Mouse (Mus musculus) liver, embryonic 14.5 days (tissue): ENCODE results near the gene Qdpr. TPM values are rescaled to one million over a fixed set of nuclear protein-coding genes. Genes with fewer than 3 reads are reported as not detected.
"Not testable (repeated sequence)": the region's sequence is repeated elsewhere in the genome, so short reads cannot be mapped to it uniquely, and the experiment has no call there.

Source experiments
- ATAC-seq: fragments of 200-750 bp; cut with Nextera tagmentation; 2 replicates; pipeline ENCODE4 v1.8.0; 2017; ENCODE audit warnings: moderate number of reproducible peaks, mild to moderate bottlenecking, moderate library complexity; ENCODE audit not compliant: insufficient read depth
- DNase-seq, 3 experiments: peaks; one replicate each; pipeline ENCODE4 v3.0.0-alpha.2; 2012 to 2013; ENCODE audit warnings: low read depth in 3 of 3, low spot score in 3 of 3
- H3K27ac ChIP-seq: fragments of 300-500 bp; sonication (generic); 2 replicates; pipeline ENCODE4 v1.5.1; 2014; ENCODE audit warnings: moderate library complexity, mild to moderate bottlenecking, control low read depth, inconsistent platforms
- H3K27me3 ChIP-seq: fragments of 300-500 bp; sonication (generic); 2 replicates; pipeline ENCODE4 v1.6.1; 2014; ENCODE audit warnings: mild to moderate bottlenecking, low read length, moderate library complexity; ENCODE audit not compliant: control insufficient read depth, insufficient read depth
- H3K36me3 ChIP-seq: fragments of 300-500 bp; sonication (generic); replicated peaks from 2 replicates; pipeline ENCODE4 v1.6.1; 2014; ENCODE audit warnings: low read depth; ENCODE audit not compliant: control insufficient read depth, insufficient read depth
- H3K4me1 ChIP-seq, 2 experiments: fragments of 200-500 bp in 1 of 2; fragments of 300-500 bp in 1 of 2; sonication (generic) in 1 of 2; replicated peaks; 2 replicates each; pipeline ENCODE4 v1.6.1; 2012 to 2014; ENCODE audit warnings: antibody characterized with exemption in 1 of 2, inconsistent platforms in 1 of 2, low read length in 1 of 2; ENCODE audit not compliant: control insufficient read depth in 2 of 2, insufficient read depth in 2 of 2
- H3K4me2 ChIP-seq: fragments of 300-500 bp; sonication (generic); 2 replicates; pipeline ENCODE4 v1.6.1; 2014; ENCODE audit warnings: low read depth, mild to moderate bottlenecking, control low read depth, moderate library complexity
- H3K4me3 ChIP-seq, 2 experiments: fragments of 200-500 bp in 1 of 2; fragments of 300-500 bp in 1 of 2; sonication (generic) in 1 of 2; 2 replicates each; pipeline ENCODE4 v1.5.1; 2012 to 2014; ENCODE audit warnings: low read depth in 2 of 2, low read length in 2 of 2, mild to moderate bottlenecking in 2 of 2, control low read depth in 1 of 2, inconsistent platforms in 1 of 2, moderate library complexity in 1 of 2; ENCODE audit not compliant: insufficient read depth in 1 of 2
- H3K9ac ChIP-seq: fragments of 300-500 bp; sonication (generic); replicated peaks from 2 replicates; pipeline ENCODE4 v1.6.1; 2014; ENCODE audit warnings: mild to moderate bottlenecking, control low read depth, moderate library complexity
- H3K9me3 ChIP-seq: fragments of 300-500 bp; sonication (generic); 2 replicates; pipeline ENCODE4 v1.6.1; 2016; ENCODE audit warnings: low read length, mixed read lengths; ENCODE audit not compliant: control insufficient read depth
- CTCF ChIP-seq: IDR thresholded peaks from 2 replicates; pipeline ENCODE4 v1.5.1; 2016; ENCODE audit warnings: antibody characterized with exemption, low read depth, control low read depth
- EP300 ChIP-seq: IDR thresholded peaks from 2 replicates; pipeline ENCODE4 v1.6.1; 2016; ENCODE audit warnings: antibody characterized with exemption, low read depth
- WGBS: fragments of 180-500 bp; shearing (Covaris S2); extraction: QIAGEN DNeasy Blood & Tissue Kit; methylation state at CpG from one replicate; pipeline ENCODE4 v1.1.7; 2014; ENCODE audit not compliant: insufficient replicate concordance; 5-methylcytosine and 5-hydroxymethylcytosine counted together
- polyA plus RNA-seq, 2 experiments: library from polyadenylated mRNA; depleted of rRNA in 1 of 2; stranded (reverse) in 1 of 2; unstranded in 1 of 2; fragments of >200 nt; fragmentation: Nextera tagmentation in 1 of 2; extraction: Ambion mirVana in 1 of 2; gene quantifications; 2 replicates each; pipeline versions ENCODE4 v1.2.1 to v1.2.3; 2012 to 2014

Qdpr gene
- polyA plus RNA-seq, 2 experiments, result 32.6 to 61.1 TPM

DNA sequence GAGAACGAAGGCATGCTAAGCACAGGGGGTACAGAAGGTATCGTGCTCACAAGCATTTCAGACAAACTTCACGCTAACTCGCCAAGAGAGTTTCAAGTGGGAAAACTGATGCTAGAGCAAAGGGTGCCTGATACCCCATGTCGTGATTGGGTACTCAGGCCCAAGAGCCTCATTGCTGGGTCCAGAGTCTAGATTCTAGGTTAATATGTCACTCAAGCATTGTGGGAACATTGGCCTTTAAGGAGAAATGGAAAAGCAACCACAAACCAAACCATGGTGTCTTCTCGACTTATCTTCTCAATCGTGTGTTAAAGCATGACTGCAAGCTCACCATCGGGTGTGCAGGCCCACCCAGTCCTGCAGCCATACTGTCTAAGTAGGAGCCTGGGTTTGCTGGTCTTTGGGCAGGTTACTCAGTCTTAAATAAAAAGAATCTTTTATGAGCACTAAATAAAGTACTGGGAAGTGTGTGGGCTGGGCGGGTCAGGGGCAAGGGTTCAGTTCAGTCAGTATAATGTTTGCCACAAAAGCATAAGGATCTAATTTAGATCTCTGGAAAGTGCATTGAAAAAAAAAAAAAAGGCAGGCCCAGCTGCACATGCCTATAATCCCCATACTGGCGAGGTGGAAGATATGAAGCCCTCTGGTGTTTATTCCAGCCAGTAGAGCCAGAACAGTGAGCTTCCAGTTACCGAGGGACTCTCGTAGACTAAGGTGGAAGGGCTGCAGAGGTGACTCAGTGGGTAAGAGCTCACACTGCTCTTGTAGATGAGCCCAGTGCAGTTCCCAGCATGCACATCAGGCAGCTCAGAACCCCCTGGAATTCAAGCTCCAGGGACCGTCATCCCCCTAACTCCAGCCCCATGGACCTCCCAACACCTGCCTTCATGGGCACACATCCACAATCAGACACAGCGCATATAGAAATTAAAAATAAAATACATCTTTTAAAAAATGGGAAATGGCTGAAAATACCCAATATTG is 13.8 kb downstream of the Qdpr start:
- ATAC-seq (no peak), DNase-seq (no peak)
- H3K27ac ChIP-seq, result no peak overlapping the region
- no peak for TF ChIP-seq CTCF
- no peak for TF ChIP-seq EP300
- 76% methylated on average over 14 of the region's 14 CpGs for WGBS
- H3K9me3 ChIP-seq, result no peaks in the 10 kb centered on the region
- H3K9ac ChIP-seq, result no peak overlapping the region
- no peak overlapping the region for H3K4me2 ChIP-seq
- no peaks in the 10 kb centered on the region for H3K36me3 ChIP-seq
- no peak overlapping the region for H3K4me3 ChIP-seq
- H3K4me1 ChIP-seq, result no peaks in the 10 kb centered on the region
- no peaks in the 10 kb centered on the region for H3K27me3 ChIP-seq

DNA sequence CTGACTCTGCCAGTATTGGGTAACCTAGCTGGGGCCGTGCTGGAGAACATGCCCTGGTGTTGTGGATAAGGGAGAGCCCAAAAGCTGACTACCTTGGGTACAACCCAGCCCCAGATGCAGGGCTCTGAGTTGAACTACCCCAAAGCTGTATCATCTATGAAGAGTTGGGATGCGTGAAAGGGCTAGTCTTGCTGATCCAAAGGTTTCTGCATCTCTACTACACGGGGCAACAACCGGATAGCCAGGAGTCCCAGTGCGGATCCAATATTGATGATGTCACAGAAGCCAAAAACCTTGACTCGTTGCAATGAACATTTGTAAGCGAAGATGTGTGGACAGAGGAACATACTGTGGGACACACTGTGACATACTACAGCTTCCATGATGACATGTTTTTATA is 22.1 kb downstream of the Qdpr start:
- no peak overlapping the region for H3K27ac ChIP-seq
- no peak for TF ChIP-seq CTCF
- TF ChIP-seq EP300, result no peak
- WGBS, result 71% methylated on average over 7 of the region's 7 CpGs
- H3K36me3 ChIP-seq, result no peaks in the 10 kb centered on the region
- H3K9ac ChIP-seq, result no peak overlapping the region
- ATAC-seq, result no peak
- DNase-seq, result no peak
- H3K4me2 ChIP-seq, result no peak overlapping the region
- no peak overlapping the region for H3K4me3 ChIP-seq
- H3K4me1 ChIP-seq, result no peaks in the 10 kb centered on the region
- no peaks in the 10 kb centered on the region for H3K9me3 ChIP-seq
- no peaks in the 10 kb centered on the region for H3K27me3 ChIP-seq

DNA sequence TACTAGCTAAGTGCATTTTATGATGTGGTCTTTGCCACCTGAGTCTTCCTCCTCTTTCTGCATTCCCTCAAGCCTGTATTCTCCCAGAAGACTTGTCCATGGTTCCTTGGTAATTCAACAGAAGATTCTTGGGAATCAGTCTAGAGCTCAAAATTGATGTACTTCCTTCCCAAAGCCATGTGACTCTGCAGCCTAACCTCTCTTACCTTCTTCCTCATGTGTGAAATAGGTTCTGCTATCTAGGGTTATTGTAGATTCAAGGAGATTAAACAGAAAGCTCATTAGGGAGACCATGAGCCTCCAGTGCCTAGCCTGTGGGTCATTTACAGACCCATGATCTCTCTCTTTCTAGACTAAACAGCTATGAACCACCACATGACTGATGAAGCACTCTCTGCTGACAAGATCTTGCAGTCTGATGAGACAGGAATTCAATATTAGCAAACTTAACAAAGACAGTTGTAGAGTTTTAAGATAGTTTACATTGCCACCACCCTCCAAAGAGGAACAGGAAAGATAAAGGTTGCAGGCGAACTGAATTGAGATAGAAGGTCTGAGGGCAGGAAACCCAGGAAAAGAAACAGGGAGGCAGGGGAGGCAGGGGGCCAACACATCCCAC is 23.5 kb downstream of the Qdpr start:
- TF ChIP-seq CTCF (no peak), EP300 (no peak)
- no peak for DNase-seq
- no peaks in the 10 kb centered on the region for H3K9me3 ChIP-seq
- H3K36me3 ChIP-seq, result no peaks in the 10 kb centered on the region
- WGBS, result 14% methylated on average over 1 of the region's 1 CpGs
- H3K27ac ChIP-seq, result no peak overlapping the region
- no peak overlapping the region for H3K4me3 ChIP-seq
- H3K4me1 ChIP-seq, result no peaks in the 10 kb centered on the region
- H3K9ac ChIP-seq, result no peak overlapping the region
- no peak overlapping the region for H3K4me2 ChIP-seq
- H3K27me3 ChIP-seq, result no peaks in the 10 kb centered on the region
- no peak for ATAC-seq

DNA sequence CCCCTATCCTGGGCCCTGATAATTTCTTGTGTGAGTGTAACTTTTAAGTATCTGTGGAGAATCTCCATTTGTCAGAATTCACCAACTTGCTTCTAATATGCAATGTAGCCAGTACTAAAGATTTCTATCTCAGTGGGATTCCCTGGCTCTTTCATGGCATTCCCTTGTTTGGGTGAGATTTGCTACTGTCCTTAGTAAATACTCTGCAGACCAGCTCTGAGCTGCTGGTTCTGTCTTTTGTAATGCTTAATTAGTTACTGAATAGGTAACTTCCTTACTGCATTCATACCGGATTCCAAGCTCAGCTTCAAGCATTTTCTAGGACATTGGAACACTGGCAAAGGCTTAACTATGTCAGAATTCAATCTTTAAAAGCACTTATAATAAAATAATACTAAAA is 24.3 kb downstream of the Qdpr start:
- WGBS, result 67% methylated on average over 1 of the region's 1 CpGs
- H3K27me3 ChIP-seq, H3K36me3 ChIP-seq, H3K9me3 ChIP-seq, H3K4me1 ChIP-seq, H3K4me3 ChIP-seq, H3K9ac ChIP-seq, DNase-seq, H3K4me2 ChIP-seq, H3K27ac ChIP-seq, ATAC-seq: not testable (repeated sequence)
